Mouse (Mus musculus) right cerebral cortex, adult 2 months (tissue): ENCODE data around the gene Lrrc58.

Experiments used
- DNase-seq, 2 experiments: peaks; one replicate each; pipeline ENCODE4 v3.0.0; 2021 to 2022; ENCODE audit warnings: low spot score in 2 of 2

Gene Lrrc58

GRCm38 (mm10) chr16:37867791-37868505, at the start of gene Lrrc58:
Lrrc58 (plus strand) TSS chr16:37868389.
- peak; percentile 81 to 84 for DNase-seq

GRCm38 (mm10) chr16:37823949-37824348, 44.2 kb upstream of the Lrrc58 start:
- no peak for DNase-seq

- peak; percentile 51 to 60 for DNase-seq
These were observed 43.2 kb upstream of the Lrrc58 start for GRCm38 (mm10) chr16:37824778-37825505.

GRCm38 (mm10) chr16:37826286-37826685, 41.9 kb upstream of the Lrrc58 start:
- no peak for DNase-seq

GRCm38 (mm10) chr16:37831041-37831440, 37.1 kb upstream of the Lrrc58 start:
- no peak for DNase-seq

- no peak for DNase-seq
These were observed 30.6 kb upstream of the Lrrc58 start for GRCm38 (mm10) chr16:37837571-37837970.

GRCm38 (mm10) chr16:37842439-37842838, 25.8 kb upstream of the Lrrc58 start:
- no peak for DNase-seq

GRCm38 (mm10) chr16:37843740-37844139, 24.4 kb upstream of the Lrrc58 start:
- DNase-seq = no peak

GRCm38 (mm10) chr16:37845202-37845925, 22.8 kb upstream of the Lrrc58 start:
- DNase-seq = no peak

- DNase-seq = no peak
These were observed 21.1 kb upstream of the Lrrc58 start for GRCm38 (mm10) chr16:37847081-37847480.

GRCm38 (mm10) chr16:37851366-37851765, 16.8 kb upstream of the Lrrc58 start:
- DNase-seq = no peak

- no peak for DNase-seq
These were observed 14.9 kb upstream of the Lrrc58 start for GRCm38 (mm10) chr16:37853279-37853678.

- no peak for DNase-seq
These were observed 14.1 kb upstream of the Lrrc58 start for GRCm38 (mm10) chr16:37854054-37854453.

- DNase-seq = no peak
These were observed 13.6 kb upstream of the Lrrc58 start for GRCm38 (mm10) chr16:37854593-37854992.

- DNase-seq = no peak
These were observed 12.6 kb upstream of the Lrrc58 start for GRCm38 (mm10) chr16:37855583-37855982.

GRCm38 (mm10) chr16:37856327-37856726, 11.9 kb upstream of the Lrrc58 start:
- no peak for DNase-seq

- no peak for DNase-seq
These were observed 10.7 kb upstream of the Lrrc58 start for GRCm38 (mm10) chr16:37857495-37857894.

GRCm38 (mm10) chr16:37860213-37860612, 8.0 kb upstream of the Lrrc58 start:
- no peak for DNase-seq

- DNase-seq = no peak
These were observed 7.2 kb upstream of the Lrrc58 start, which contains the start of gene Gm36028 for GRCm38 (mm10) chr16:37861029-37861428. Gm36028 (minus strand) TSS chr16:37861146.

- DNase-seq = no peak
These were observed 4.3 kb upstream of the Lrrc58 start for GRCm38 (mm10) chr16:37863876-37864275.

- DNase-seq = no peak
These were observed 2.3 kb upstream of the Lrrc58 start for GRCm38 (mm10) chr16:37865841-37866240.
